Comparison of ENCODE assay signal across 23 mouse cellular contexts in the genomic region with DNA sequence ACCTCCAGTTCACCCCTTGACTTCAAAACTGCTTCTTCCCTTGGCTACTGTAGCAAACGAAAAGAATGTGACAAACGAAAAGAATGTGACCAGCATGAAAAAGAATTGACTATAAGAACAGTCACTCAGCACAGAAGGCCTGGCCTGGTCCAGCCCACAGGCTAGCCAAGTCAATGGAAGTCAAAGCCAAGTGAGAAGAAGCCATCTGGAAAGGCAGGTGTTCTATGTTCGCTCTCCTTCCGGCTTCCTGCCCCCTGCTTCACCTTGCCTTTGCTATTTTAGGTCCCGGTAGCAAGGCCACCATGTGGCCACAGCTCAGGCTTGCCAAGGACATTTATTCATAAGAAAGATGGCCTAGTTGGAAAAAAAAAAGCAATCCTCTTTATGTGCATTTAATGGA. TPM values are rescaled to one million over a fixed set of nuclear protein-coding genes. Genes with fewer than 3 reads are reported as not detected.
DNase-seq lines count a peak whose midpoint lies in the region; ATAC-seq lines count a peak whose summit lies in the region.
"Had no signal": no experiment of that assay in that cellular context is flagged by ENCODE, and none has a peak within 500 bp of the region (broad histone marks: within the 10 kb centered on the region; RNA-seq: fewer than 3 reads in every experiment).

No protein-coding gene starts in this region.

- peaks cover 25% of the 10 kb centered on the region for H3K36me3 ChIP-seq in splenic B cell, adult 2 months (ENCODE audit: control insufficient read depth, insufficient read depth, low read length, poor library complexity, severe bottlenecking)
- H3K36me3 ChIP-seq in forebrain, embryonic 10.5 days (replicated peaks): no peaks in the 10 kb centered on the region
- H3K36me3 ChIP-seq in liver, embryonic 11.5 days (ENCODE audit: control insufficient read depth, insufficient read depth, low read length): no peaks in the 10 kb centered on the region
- H3K36me3 ChIP-seq: forebrain, embryonic 12.5 days; heart, embryonic 12.5 days; hindbrain, embryonic 13.5 days; liver, embryonic 12.5 days; lung, embryonic 15.5 days; midbrain, embryonic 10.5 days; neural tube, embryonic 12.5 days had no signal

- H3K9me3 ChIP-seq in forebrain, embryonic 10.5 days: no peaks in the 10 kb centered on the region
- H3K9me3 ChIP-seq in liver, embryonic 11.5 days (ENCODE audit: control insufficient read depth, low read length): no peaks in the 10 kb centered on the region
- H3K9me3 ChIP-seq: forebrain, embryonic 12.5 days; heart, embryonic 12.5 days; hindbrain, embryonic 13.5 days; liver, embryonic 12.5 days; lung, embryonic 15.5 days; midbrain, embryonic 10.5 days; neural tube, embryonic 12.5 days had no signal

- no peak for ATAC-seq in liver, embryonic 11.5 days (replicated peaks; ENCODE audit: low FRiP score)
- ATAC-seq: Patski had no signal

- no peaks in the 10 kb centered on the region for H3K27me3 ChIP-seq in splenic B cell, adult 2 months (ENCODE audit: control insufficient read depth, insufficient read depth, low read length, poor library complexity, severe bottlenecking)
- no peaks in the 10 kb centered on the region for H3K27me3 ChIP-seq in forebrain, embryonic 10.5 days (ENCODE audit: poor library complexity, severe bottlenecking)
- no peaks in the 10 kb centered on the region for H3K27me3 ChIP-seq in liver, embryonic 11.5 days (replicated peaks; ENCODE audit: control insufficient read depth, insufficient read depth, low read length)
- H3K27me3 ChIP-seq: forebrain, embryonic 12.5 days; heart, embryonic 12.5 days; hindbrain, embryonic 13.5 days; liver, embryonic 12.5 days; lung, embryonic 15.5 days; neural tube, embryonic 12.5 days; Patski had no signal

- no peak overlapping the region for H3K4me2 ChIP-seq in liver, embryonic 11.5 days
- H3K4me2 ChIP-seq: forebrain, embryonic 12.5 days; heart, embryonic 12.5 days; hindbrain, embryonic 13.5 days; liver, embryonic 12.5 days; lung, embryonic 15.5 days; neural tube, embryonic 12.5 days had no signal

- H3K9ac ChIP-seq in liver, embryonic 11.5 days (ENCODE audit: low read depth, low read length): no peak overlapping the region
- H3K9ac ChIP-seq: forebrain, embryonic 12.5 days; heart, embryonic 12.5 days; hindbrain, embryonic 13.5 days; liver, embryonic 12.5 days; lung, embryonic 15.5 days; neural tube, embryonic 12.5 days had no signal

- no peak overlapping the region for H3K4me3 ChIP-seq in forebrain, embryonic 10.5 days
- H3K4me3 ChIP-seq in liver, embryonic 11.5 days (ENCODE audit: low read depth, low read length): no peak overlapping the region
- H3K4me3 ChIP-seq: forebrain, embryonic 12.5 days; heart, embryonic 12.5 days; hindbrain, embryonic 13.5 days; liver, embryonic 12.5 days; lung, embryonic 15.5 days; midbrain, embryonic 10.5 days; neural tube, embryonic 12.5 days had no signal

- WGBS in forebrain, embryonic 10.5 days: 93% methylated on average over 5 of the region's 5 CpGs
- 86% methylated on average over 5 of the region's 5 CpGs for WGBS in liver, embryonic 11.5 days

- peak; percentile 37 to 40 for DNase-seq in spleen, postnatal 36 days (ENCODE audit: low spot score in 2 of 2)
- no peak for DNase-seq in spleen, postnatal 14 days (ENCODE audit: low spot score in 2 of 2)
- DNase-seq in brain, adult 2 months (ENCODE audit: low read depth, low spot score): peak; percentile 99
- peak; percentile 98 for DNase-seq in cerebellum, adult 9-11 months
- DNase-seq in splenic B cell, adult 2 months (ENCODE audit: low read depth, low spot score): peak; percentile 53
- DNase-seq in forebrain, embryonic 10.5 days (ENCODE audit: extremely low spot score, low spot score): no peak
- no peak for DNase-seq in liver, embryonic 11.5 days (ENCODE audit: low spot score)
- no peak for DNase-seq in adipocyte (ENCODE audit: low spot score)
- DNase-seq: gastrocnemius, postnatal 10 days; heart, adult 11 months; heart, postnatal 14 days; kidney, adult 8-10 months; kidney, postnatal 25 days; right cerebral cortex, adult 18-20 months had no signal

- no peaks in the 10 kb centered on the region for H3K4me1 ChIP-seq in forebrain, embryonic 10.5 days
- peaks cover 6% of the 10 kb centered on the region; the same call in 1 of the 2 replicates for H3K4me1 ChIP-seq in liver, embryonic 11.5 days (replicated peaks; ENCODE audit: control insufficient read depth, insufficient read depth, low read length)
- H3K4me1 ChIP-seq: forebrain, embryonic 12.5 days; heart, embryonic 12.5 days; hindbrain, embryonic 13.5 days; lung, embryonic 15.5 days; midbrain, embryonic 10.5 days; neural tube, embryonic 12.5 days had no signal

- no peak overlapping the region for H3K27ac ChIP-seq in forebrain, embryonic 10.5 days
- no peak overlapping the region for H3K27ac ChIP-seq in liver, embryonic 11.5 days (ENCODE audit: low read depth, low read length)
- H3K27ac ChIP-seq: forebrain, embryonic 12.5 days; hindbrain, embryonic 13.5 days; liver, embryonic 12.5 days; lung, embryonic 15.5 days; macrophage; midbrain, embryonic 10.5 days; neural tube, embryonic 12.5 days had no signal

RNA-seq across cellular contexts. Expression of a gene that starts 56.7 kb away (rescaled TPM):
- 0.17 and 0.21 TPM in 2 replicates for polyA plus RNA-seq in forebrain, embryonic 10.5 days (2016; fragmentation: Nextera tagmentation; extraction: Ambion mirVana)
- polyA plus RNA-seq in liver, embryonic 11.5 days (2014; fragmentation: Nextera tagmentation; extraction: Ambion mirVana): 1.9 and 2.0 TPM in 2 replicates

Comparison
In these comparisons a context has a peak if more than half of its experiments do, and no peak if none do; other contexts are left out.
1. DNase-seq: peak in spleen, postnatal 36 days (2 of 2), brain, adult 2 months (single experiment), cerebellum, adult 9-11 months (single experiment) and splenic B cell, adult 2 months (single experiment); none in spleen, postnatal 14 days (0 of 2), forebrain, embryonic 10.5 days (single experiment), liver, embryonic 11.5 days (single experiment) and adipocyte (single experiment).